Mouse (Mus musculus): ENCODE data around the gene Trnau1ap. TPM values are rescaled to one million over a fixed set of nuclear protein-coding genes. Genes with fewer than 3 reads are reported as not detected.
"Not testable (repeated sequence)": the region's sequence is repeated elsewhere in the genome, so short reads cannot be mapped to it uniquely, and the experiment has no call there.

The Trnau1ap gene
- total RNA-seq, 2 experiments from 2014 or later: 16.1 to 21.2 TPM

- no peak for DNase-seq
These were observed 15.2 kb upstream of the Trnau1ap start for GRCm38 (mm10) chr4:132344403-132345134.

GRCm38 (mm10) chr4:132341451-132341850 lies 12.1 kb upstream of the Trnau1ap start:
- no peak for DNase-seq

GRCm38 (mm10) chr4:132338943-132339342 lies 9.6 kb upstream of the Trnau1ap start:
- DNase-seq: peak; percentile 82

- DNase-seq: no peak
These were observed 3.5 kb upstream of the Trnau1ap start for GRCm38 (mm10) chr4:132332880-132333279.

- no peak for DNase-seq
These were observed 2.6 kb upstream of the Trnau1ap start for GRCm38 (mm10) chr4:132331960-132332359.

- no peak for DNase-seq
These were observed 557 bp upstream of the Trnau1ap start for GRCm38 (mm10) chr4:132329835-132330354.

- DNase-seq: no peak
These were observed 851 bp downstream of the Trnau1ap start for GRCm38 (mm10) chr4:132328391-132328982.

- DNase-seq: no peak
These were observed 2.9 kb downstream of the Trnau1ap start for GRCm38 (mm10) chr4:132326481-132326880.

- DNase-seq: no peak
These were observed 13.6 kb downstream of the Trnau1ap start for GRCm38 (mm10) chr4:132315711-132316110.

GRCm38 (mm10) chr4:132312627-132313026 lies 16.7 kb downstream of the Trnau1ap start:
- no peak for DNase-seq

- no peak for DNase-seq
These were observed 17.5 kb downstream of the Trnau1ap start for GRCm38 (mm10) chr4:132311801-132312200.

GRCm38 (mm10) chr4:132311209-132311608 lies 18.1 kb downstream of the Trnau1ap start:
- DNase-seq: no peak

GRCm38 (mm10) chr4:132309849-132310472 lies 19.4 kb downstream of the Trnau1ap start:
- DNase-seq: peak; percentile 33

- DNase-seq: no peak
These were observed 20.0 kb downstream of the Trnau1ap start for GRCm38 (mm10) chr4:132309140-132309848.

- DNase-seq: peak; percentile 80
These were observed 20.8 kb downstream of the Trnau1ap start for GRCm38 (mm10) chr4:132308437-132309139.

GRCm38 (mm10) chr4:132306004-132306403 lies 23.3 kb downstream of the Trnau1ap start:
- DNase-seq: no peak

- no peak for DNase-seq
These were observed 24.1 kb downstream of the Trnau1ap start for GRCm38 (mm10) chr4:132305276-132305675.

- DNase-seq: not testable (repeated sequence)
These were observed 25.9 kb downstream of the Trnau1ap start for GRCm38 (mm10) chr4:132303484-132303883.

- DNase-seq: peak; percentile 54
These were observed 26.3 kb downstream of the Trnau1ap start, which contains the start of gene Rab42 for GRCm38 (mm10) chr4:132302939-132303479. Rab42 (minus strand) TSS chr4:132303385.

- DNase-seq: no peak
These were observed 27.1 kb downstream of the Trnau1ap start for GRCm38 (mm10) chr4:132301965-132302938.

Measured in gastrocnemius, postnatal 10 days (tissue).